Mouse (Mus musculus) liver, postnatal 0 days (tissue): ENCODE measurements around the gene Iqcf5.

ENCODE experiments used
- CTCF ChIP-seq: sonication (generic); IDR thresholded peaks from 2 replicates; pipeline ENCODE4 v1.5.1; 2016; ENCODE audit warnings: antibody characterized with exemption, low read depth
- EP300 ChIP-seq: IDR thresholded peaks from 2 replicates; pipeline ENCODE4 v1.6.1; 2016; ENCODE audit warnings: antibody characterized with exemption, low read depth, mild to moderate bottlenecking

- TF ChIP-seq CTCF (no peak), EP300 (no peak)
Observed at GRCm38 (mm10) chr9:106561531-106561930, 47.2 kb downstream of the Iqcf5 start, which contains the start of gene Iqcf3.
